Mouse (Mus musculus): Measurements from ENCODE around the gene Rhd.

GRCm38 (mm10) chr4:134913413-134913812 is 49.1 kb downstream of the Rhd start:
- peak; percentile 66; the same call in 1 of the 2 replicates for TF ChIP-seq CTCF (IDR thresholded peaks at IDR 0.05; ENCODE audit: control insufficient read depth, insufficient read depth, insufficient replicate concordance, low read depth, low read length)
- TF ChIP-seq POLR2A (IDR thresholded peaks at IDR 0.05; ENCODE audit: control insufficient read depth, low read depth, low read length), result no peak
